Mouse (Mus musculus) neural tube, embryonic 14.5 days (tissue): ENCODE data around the gene Smco4. TPM values are rescaled to one million over a fixed set of nuclear protein-coding genes. Genes with fewer than 3 reads are reported as not detected.

ENCODE experiments used
- ATAC-seq: fragments of 200-750 bp; cut with Nextera tagmentation; 2 replicates; pipeline ENCODE4 v1.8.0; 2017; ENCODE audit warnings: low read depth, mild to moderate bottlenecking, moderate TSS enrichment, moderate library complexity
- H3K27ac ChIP-seq: fragments of 300-500 bp; sonication (generic); 2 replicates; pipeline ENCODE4 v1.5.1; 2014; ENCODE audit warnings: low read depth, mild to moderate bottlenecking, control low read depth, low read length, moderate library complexity, mixed read lengths
- H3K27me3 ChIP-seq: fragments of 300-500 bp; sonication (generic); 2 replicates; pipeline ENCODE4 v1.6.1; 2014; ENCODE audit warnings: low read length; ENCODE audit not compliant: control insufficient read depth, insufficient read depth
- H3K36me3 ChIP-seq: fragments of 300-500 bp; sonication (generic); 2 replicates; pipeline ENCODE4 v1.6.1; 2014; ENCODE audit warnings: low read length, mixed read lengths; ENCODE audit not compliant: control insufficient read depth, insufficient read depth
- H3K4me1 ChIP-seq: fragments of 300-500 bp; sonication (generic); 2 replicates; pipeline ENCODE4 v1.6.1; 2014; ENCODE audit warnings: low read length; ENCODE audit not compliant: control insufficient read depth, insufficient read depth
- H3K4me2 ChIP-seq: fragments of 300-500 bp; sonication (generic); 2 replicates; pipeline ENCODE4 v1.6.1; 2014; ENCODE audit warnings: mild to moderate bottlenecking, low read depth, low read length, control low read depth
- H3K4me3 ChIP-seq: fragments of 300-500 bp; sonication (generic); 2 replicates; pipeline ENCODE4 v1.5.1; 2014; ENCODE audit warnings: low read depth, low read length, control low read depth, mixed read lengths
- H3K9ac ChIP-seq: fragments of 300-500 bp; sonication (generic); replicated peaks from 2 replicates; pipeline ENCODE4 v1.6.1; 2014; ENCODE audit warnings: low read depth, mild to moderate bottlenecking, control low read depth, low read length, mixed read lengths
- H3K9me3 ChIP-seq: fragments of 300-500 bp; sonication (generic); 2 replicates; pipeline ENCODE4 v1.6.1; 2016; ENCODE audit warnings: low read length; ENCODE audit not compliant: control insufficient read depth
- WGBS: fragments of 180-500 bp; shearing (Covaris S2); extraction: QIAGEN DNeasy Blood & Tissue Kit; methylation state at CpG from one replicate; pipeline ENCODE4 v1.1.7; 2014; 5-methylcytosine and 5-hydroxymethylcytosine counted together
- polyA plus RNA-seq: library from polyadenylated mRNA; unstranded; fragments of >200 nt; fragmentation: Nextera tagmentation; extraction: Ambion mirVana; gene quantifications from 2 replicates; pipeline ENCODE4 v1.2.1, GENCODE M21; 2014

Smco4 gene
- polyA plus RNA-seq, 1 experiment from 2014 or later = 1.6 TPM

GRCm38 (mm10) chr9:15574750-15575454 is 81.7 kb downstream of the Smco4 start:
- Histone ChIP-seq H3K4me3 (no peak overlapping the region), H3K27ac (no peak overlapping the region), H3K27me3 (no peaks in the 10 kb centered on the region), H3K9me3 (no peaks in the 10 kb centered on the region), H3K9ac (no peak overlapping the region), H3K4me2 (no peak overlapping the region), H3K36me3 (no peaks in the 10 kb centered on the region), H3K4me1 (no peaks in the 10 kb centered on the region)
- no peak for ATAC-seq
- WGBS = 69% methylated on average over 13 of the region's 13 CpGs

GRCm38 (mm10) chr9:15578427-15578826 is 85.2 kb downstream of the Smco4 start:
- no peak overlapping the region for H3K4me3 ChIP-seq
- 82% methylated on average over 1 of the region's 1 CpGs for WGBS

GRCm38 (mm10) chr9:15578946-15579345 is 85.7 kb downstream of the Smco4 start:
- H3K4me2 ChIP-seq = no peak overlapping the region
- ATAC-seq = no peak
- no peak overlapping the region for H3K9ac ChIP-seq
- H3K4me3 ChIP-seq = no peak overlapping the region
- H3K36me3 ChIP-seq = no peaks in the 10 kb centered on the region
- H3K4me1 ChIP-seq = no peaks in the 10 kb centered on the region
- H3K27me3 ChIP-seq = no peaks in the 10 kb centered on the region
- no peaks in the 10 kb centered on the region for H3K9me3 ChIP-seq
- WGBS = 95% methylated on average over 9 of the region's 9 CpGs
- no peak overlapping the region for H3K27ac ChIP-seq

More at GRCm38 (mm10) chr9:15578427-15578826, 85.2 kb downstream of the Smco4 start:
- H3K9ac ChIP-seq = no peak overlapping the region
- no peaks in the 10 kb centered on the region for H3K9me3 ChIP-seq
- no peaks in the 10 kb centered on the region for H3K4me1 ChIP-seq
- no peaks in the 10 kb centered on the region for H3K36me3 ChIP-seq
- ATAC-seq = no peak
- H3K4me2 ChIP-seq = no peak overlapping the region
- no peaks in the 10 kb centered on the region for H3K27me3 ChIP-seq
- H3K27ac ChIP-seq = no peak overlapping the region

- Histone ChIP-seq H3K9ac (no peak overlapping the region), H3K4me3 (no peak overlapping the region), H3K4me1 (no peaks in the 10 kb centered on the region), H3K27me3 (no peaks in the 10 kb centered on the region), H3K27ac (no peak overlapping the region), H3K36me3 (no peaks in the 10 kb centered on the region), H3K9me3 (no peaks in the 10 kb centered on the region), H3K4me2 (no peak overlapping the region)
- 54% methylated on average over 6 of the region's 6 CpGs for WGBS
- ATAC-seq = no peak
These were observed 86.9 kb downstream of the Smco4 start for GRCm38 (mm10) chr9:15580176-15580575.

- Histone ChIP-seq H3K36me3 (no peaks in the 10 kb centered on the region), H3K4me2 (no peak overlapping the region), H3K27me3 (no peaks in the 10 kb centered on the region), H3K4me1 (no peaks in the 10 kb centered on the region), H3K9me3 (no peaks in the 10 kb centered on the region), H3K9ac (no peak overlapping the region), H3K27ac (no peak overlapping the region), H3K4me3 (no peak overlapping the region)
- 97% methylated on average over 5 of the region's 5 CpGs for WGBS
- no peak for ATAC-seq
These were observed 88.8 kb downstream of the Smco4 start for GRCm38 (mm10) chr9:15582026-15582425.

- Histone ChIP-seq H3K9ac (no peak overlapping the region), H3K27ac (no peak overlapping the region), H3K4me3 (no peak overlapping the region), H3K4me2 (no peak overlapping the region), H3K36me3 (no peaks in the 10 kb centered on the region), H3K4me1 (no peaks in the 10 kb centered on the region), H3K27me3 (no peaks in the 10 kb centered on the region), H3K9me3 (no peaks in the 10 kb centered on the region)
- WGBS = 89% methylated on average over 9 of the region's 9 CpGs
- no peak for ATAC-seq
These were observed 91.0 kb downstream of the Smco4 start for GRCm38 (mm10) chr9:15584209-15584608.

- H3K9me3 ChIP-seq = no peaks in the 10 kb centered on the region
- no peak overlapping the region for H3K4me2 ChIP-seq
- ATAC-seq = no peak
- WGBS = 93% methylated on average over 1 of the region's 1 CpGs
- no peak overlapping the region for H3K27ac ChIP-seq
- no peak overlapping the region for H3K4me3 ChIP-seq
- H3K27me3 ChIP-seq = no peaks in the 10 kb centered on the region
- no peaks in the 10 kb centered on the region for H3K36me3 ChIP-seq
- no peaks in the 10 kb centered on the region for H3K4me1 ChIP-seq
- no peak overlapping the region for H3K9ac ChIP-seq
These were observed 92.7 kb downstream of the Smco4 start for GRCm38 (mm10) chr9:15585956-15586355.

- no peaks in the 10 kb centered on the region for H3K36me3 ChIP-seq
- no peaks in the 10 kb centered on the region for H3K4me1 ChIP-seq
- 62% methylated on average over 6 of the region's 6 CpGs for WGBS
- no peaks in the 10 kb centered on the region for H3K9me3 ChIP-seq
- no peaks in the 10 kb centered on the region for H3K27me3 ChIP-seq
- H3K4me2 ChIP-seq = no peak overlapping the region
- H3K27ac ChIP-seq = no peak overlapping the region
- H3K9ac ChIP-seq = no peak overlapping the region
- ATAC-seq = no peak
- no peak overlapping the region for H3K4me3 ChIP-seq
These were observed 94.1 kb downstream of the Smco4 start for GRCm38 (mm10) chr9:15587157-15587854.

- 88% methylated on average over 4 of the region's 4 CpGs for WGBS
- Histone ChIP-seq H3K9ac (no peak overlapping the region), H3K4me1 (no peaks in the 10 kb centered on the region), H3K4me3 (no peak overlapping the region), H3K4me2 (no peak overlapping the region), H3K36me3 (no peaks in the 10 kb centered on the region), H3K27ac (no peak overlapping the region), H3K9me3 (no peaks in the 10 kb centered on the region), H3K27me3 (no peaks in the 10 kb centered on the region)
- no peak for ATAC-seq
These were observed 100.9 kb downstream of the Smco4 start for GRCm38 (mm10) chr9:15594148-15594547.
